ENCODE assay signal across 1 mouse cellular context in the genomic region with DNA sequence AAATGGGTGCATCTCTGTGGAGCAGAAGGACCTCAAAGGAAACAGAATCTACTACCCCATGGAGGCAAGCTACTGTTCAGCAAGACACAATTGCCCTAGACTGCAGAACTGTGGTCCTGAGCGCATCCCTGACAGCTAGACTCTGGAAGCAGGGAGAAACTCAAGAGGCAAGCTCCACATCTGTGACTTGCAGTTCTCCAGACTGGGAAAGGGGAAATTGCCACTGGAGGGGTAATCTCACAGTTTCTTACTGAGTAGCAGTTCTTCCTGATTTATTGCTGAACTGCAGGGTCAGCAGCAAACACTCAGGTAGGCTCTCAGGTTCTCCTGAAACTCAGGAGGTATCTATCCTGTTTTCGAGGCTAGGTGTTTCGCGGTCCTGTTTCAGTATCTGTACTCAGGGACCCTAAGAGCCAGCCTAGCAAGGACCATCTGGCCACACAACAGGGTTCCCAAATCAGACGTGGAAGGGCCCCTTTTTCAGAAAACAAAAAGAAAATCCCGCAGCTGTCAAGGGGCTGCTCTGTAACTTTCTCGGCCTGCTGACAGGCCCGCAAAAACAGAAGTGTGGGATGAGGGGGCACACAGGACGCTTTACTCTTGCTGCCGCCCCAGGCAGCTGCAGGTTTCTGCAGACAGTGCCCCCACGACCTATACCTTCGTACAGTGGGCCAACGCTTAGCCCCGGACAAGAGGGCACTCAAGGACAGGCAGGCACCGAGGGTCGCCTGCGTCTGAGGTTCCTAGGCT.
TF ChIP-seq lines count a peak whose summit lies in the region.

No protein-coding gene starts in this region.

TF ChIP-seq in CH12.LX, 34 proteins besides CTCF, POLR2A, EP300 and RAD21 (continued from another document):
- TF ChIP-seq SIN3A (IDR thresholded peaks at IDR 0.05; ENCODE audit: low read length), result peak; percentile 59; the same call in 1 of the 2 replicates
- 0 out of 2 replicates have a peak, but pooled peaks have one; percentile 37 for TF ChIP-seq MAZ (IDR thresholded peaks at IDR 0.05; ENCODE audit: low read depth, low read length)
